Comparison of ENCODE assay signal across 8 mouse cellular contexts in genomic region chr15:81514111-81514971, GRCm38 (mm10). TPM values are rescaled to one million over a fixed set of nuclear protein-coding genes. Genes with fewer than 3 reads are reported as not detected.
DNase-seq lines count a peak whose midpoint lies in the region; ATAC-seq and TF ChIP-seq lines count a peak whose summit lies in the region.

No protein-coding gene starts in this region.

- TF ChIP-seq CTCF in MEL (IDR thresholded peaks at IDR 0.05 in 2 of 3, conservative IDR thresholded peaks at IDR 0.05 in 1 of 3; ENCODE audit: control insufficient read depth in 1 of 3, insufficient read depth in 1 of 3, low read depth in 2 of 3, low read length in 3 of 3, poor library complexity in 1 of 3, severe bottlenecking in 1 of 3), result peak; percentile 64 to 78 (median 74)
- peak; percentile 88 for TF ChIP-seq CTCF in lung, postnatal 0 days (IDR thresholded peaks at IDR 0.05)

- no peaks in the 10 kb centered on the region for H3K27me3 ChIP-seq in MEL (ENCODE audit: control insufficient read depth in 1 of 2, insufficient read depth in 2 of 2, low read length in 2 of 2)
- H3K27me3 ChIP-seq in hindbrain, embryonic 10.5 days (ENCODE audit: insufficient read depth, poor library complexity, severe bottlenecking), result no peaks in the 10 kb centered on the region
- no peaks in the 10 kb centered on the region for H3K27me3 ChIP-seq in lung, postnatal 0 days (replicated peaks; ENCODE audit: insufficient read depth, low read length)

- peaks cover 10 to 15% of the 10 kb centered on the region in 2 experiments; a peak in 3 of 4 replicates for H3K4me1 ChIP-seq in MEL (ENCODE audit: control insufficient read depth in 1 of 2, insufficient read depth in 2 of 2, low read length in 2 of 2)
- H3K4me1 ChIP-seq in hindbrain, embryonic 10.5 days (replicated peaks), result peaks cover 20% of the 10 kb centered on the region
- peaks cover 5% of the 10 kb centered on the region; the same call in 1 of the 2 replicates for H3K4me1 ChIP-seq in lung, postnatal 0 days (ENCODE audit: insufficient read depth, low read depth, low read length)

- ATAC-seq in frontal cortex, adult (ENCODE audit: low TSS enrichment), result peak; percentile 57; the same call in 1 of the 2 replicates
- ATAC-seq in lung, postnatal 0 days, result peak; percentile 96

- peak; percentile 18 to 22; a peak in 2 of 4 replicates for TF ChIP-seq EP300 in MEL (IDR thresholded peaks at IDR 0.05; ENCODE audit: low read depth in 1 of 2, low read length in 2 of 2)
- peak; percentile 78 for TF ChIP-seq EP300 in lung, postnatal 0 days (IDR thresholded peaks at IDR 0.05)

- H3K9me3 ChIP-seq in MEL (replicated peaks; ENCODE audit: insufficient read depth, low read length), result no peaks in the 10 kb centered on the region
- H3K9me3 ChIP-seq in hindbrain, embryonic 10.5 days, result no peaks in the 10 kb centered on the region
- H3K9me3 ChIP-seq in lung, postnatal 0 days (ENCODE audit: low read length), result no peaks in the 10 kb centered on the region

- H3K9ac ChIP-seq in MEL (ENCODE audit: control insufficient read depth, low read depth, low read length, poor library complexity, severe bottlenecking), result peak overlapping the region; percentile 58
- H3K9ac ChIP-seq in lung, postnatal 0 days (replicated peaks; ENCODE audit: low read depth), result no peak overlapping the region

- peak overlapping the region; percentile 43 for H3K4me2 ChIP-seq in lung, postnatal 0 days (replicated peaks; ENCODE audit: low read depth, low read length)

- no peaks in the 10 kb centered on the region for H3K79me2 ChIP-seq in MEL (ENCODE audit: control insufficient read depth, insufficient read depth, low read length, poor library complexity)

- peak overlapping the region; percentile 46 for H3K27ac ChIP-seq in MEL (ENCODE audit: control insufficient read depth, low read depth, low read length)
- peak overlapping the region; percentile 72 for H3K27ac ChIP-seq in hindbrain, embryonic 10.5 days
- H3K27ac ChIP-seq in lung, postnatal 0 days (ENCODE audit: low read length), result peak overlapping the region; percentile 60

- 9% methylated on average over 18 of the region's 18 CpGs for WGBS in hindbrain, embryonic 10.5 days
- WGBS in lung, postnatal 0 days, result 8% methylated on average over 18 of the region's 18 CpGs

- TF ChIP-seq POLR2A in MEL (IDR thresholded peaks at IDR 0.05; ENCODE audit: control insufficient read depth in 1 of 2, insufficient read depth in 1 of 2, low read depth in 1 of 2, low read length in 2 of 2, poor library complexity in 1 of 2), result peak; percentile 38 to 42; a peak in 3 of 4 replicates

- peak overlapping the region; percentile 45 to 68 for H3K4me3 ChIP-seq in MEL (ENCODE audit: control insufficient read depth in 1 of 2, insufficient read depth in 1 of 2, low read depth in 2 of 2, low read length in 2 of 2)
- H3K4me3 ChIP-seq in hindbrain, embryonic 10.5 days, result peak overlapping the region; percentile 42
- H3K4me3 ChIP-seq in lung, postnatal 0 days (ENCODE audit: low read depth, low read length), result no peak overlapping the region

- no peak; the same call in 1 of the 2 replicates for TF ChIP-seq RAD21 in MEL (IDR thresholded peaks at IDR 0.05; ENCODE audit: low read depth, low read length)

- DNase-seq in MEL (ENCODE audit: low read depth, low spot score), result peak; percentile 87
- DNase-seq in cerebellum, adult 9-10 months, result peak; percentile 63
- DNase-seq in hindbrain, embryonic 10.5 days (ENCODE audit: low spot score), result peak; percentile 81
- DNase-seq in layer of hippocampus, adult 9-11 months, result peak; percentile 85
- DNase-seq in lung, postnatal 0 days (ENCODE audit: low spot score), result peak; percentile 97
- DNase-seq in ovary, postnatal 10 days (ENCODE audit: low spot score), result peak; percentile 57
- DNase-seq in thymus, postnatal 14 days, result peak; percentile 91

- peaks cover 0 to 4% of the 10 kb centered on the region in 2 experiments; a peak in 2 of 4 replicates for H3K36me3 ChIP-seq in MEL (ENCODE audit: control insufficient read depth in 1 of 2, insufficient read depth in 2 of 2, low read length in 2 of 2)
- H3K36me3 ChIP-seq in hindbrain, embryonic 10.5 days, result no peaks in the 10 kb centered on the region
- no peaks in the 10 kb centered on the region for H3K36me3 ChIP-seq in lung, postnatal 0 days (ENCODE audit: insufficient read depth, low read length)

TF ChIP-seq in MEL, 35 proteins besides CTCF, POLR2A, EP300 and RAD21:
- TF ChIP-seq USF2 (IDR thresholded peaks at IDR 0.05; ENCODE audit: borderline replicate concordance in 1 of 2, insufficient read depth in 1 of 2, low read depth in 1 of 2, low read length in 2 of 2) (no peak), MAFK (IDR thresholded peaks at IDR 0.05; ENCODE audit: borderline replicate concordance, low read depth, low read length) (peak; percentile 92), HCFC1 (IDR thresholded peaks at IDR 0.05; ENCODE audit: low read depth, low read length) (peak; percentile 57), POLR2AphosphoS2 (IDR thresholded peaks at IDR 0.05; ENCODE audit: low read length) (peak; percentile 38; the same call in 1 of the 2 replicates), E2F4 (IDR thresholded peaks at IDR 0.05; ENCODE audit: borderline replicate concordance, low read depth, low read length) (no peak), ZMIZ1 (IDR thresholded peaks at IDR 0.05; ENCODE audit: low read depth, low read length) (peak; percentile 76), GATA1 (IDR thresholded peaks at IDR 0.05; ENCODE audit: low read depth, low read length) (no peak), MXI1 (IDR thresholded peaks at IDR 0.05; ENCODE audit: low read depth, low read length) (peak; percentile 27; the same call in 1 of the 2 replicates), UBTF (IDR thresholded peaks at IDR 0.05; ENCODE audit: borderline replicate concordance, insufficient read depth, low read depth, low read length) (no peak), MAX (IDR thresholded peaks at IDR 0.05; ENCODE audit: low read length) (0 out of 2 replicates have a peak, but pooled peaks have one; percentile 40), NELFE (IDR thresholded peaks at IDR 0.05; ENCODE audit: low read depth, low read length) (peak; percentile 58), MAZ (IDR thresholded peaks at IDR 0.05; ENCODE audit: low read depth, low read length) (peak; percentile 58; the same call in 1 of the 2 replicates), CHD2 (IDR thresholded peaks at IDR 0.05; ENCODE audit: low read length) (0 out of 2 replicates have a peak, but pooled peaks have one; percentile 8), ELF1 (IDR thresholded peaks at IDR 0.05; ENCODE audit: low read depth, low read length) (0 out of 2 replicates have a peak, but pooled peaks have one; percentile 9), TBP (IDR thresholded peaks at IDR 0.05; ENCODE audit: low read depth, low read length) (no peak), RCOR1 (IDR thresholded peaks at IDR 0.05; ENCODE audit: low read depth, low read length) (0 out of 2 replicates have a peak, but pooled peaks have one; percentile 23), SMC3 (IDR thresholded peaks at IDR 0.05; ENCODE audit: low read depth, low read length) (peak; percentile 10; the same call in 1 of the 2 replicates), MYB (IDR thresholded peaks at IDR 0.05; ENCODE audit: low read depth, low read length) (no peak), POLR2AphosphoS5 (IDR thresholded peaks at IDR 0.05; ENCODE audit: borderline replicate concordance, low read depth, low read length) (no peak), SIN3A (IDR thresholded peaks at IDR 0.05; ENCODE audit: low read length) (peak; percentile 70), TCF12 (IDR thresholded peaks at IDR 0.05; ENCODE audit: low read depth, low read length) (peak; percentile 49), ZC3H11A (IDR thresholded peaks at IDR 0.05; ENCODE audit: low read depth, low read length) (no peak), ZKSCAN1 (IDR thresholded peaks at IDR 0.05; ENCODE audit: low read depth, low read length) (no peak), ETS1 (IDR thresholded peaks at IDR 0.05; ENCODE audit: low read depth, low read length) (0 out of 2 replicates have a peak, but pooled peaks have one; percentile 27), CHD1 (IDR thresholded peaks at IDR 0.05; ENCODE audit: low read depth, low read length) (peak; percentile 86), JUND (IDR thresholded peaks at IDR 0.05; ENCODE audit: low read depth, low read length) (no peak), TAL1 (IDR thresholded peaks at IDR 0.05; ENCODE audit: low read length) (no peak), KAT2A (conservative IDR thresholded peaks at IDR 0.05; ENCODE audit: low read depth, low read length) (no peak), MEF2A (IDR thresholded peaks at IDR 0.05; ENCODE audit: extremely low read depth, insufficient replicate concordance, low read depth, low read length, poor library complexity, severe bottlenecking) (no peak), GABPA (IDR thresholded peaks at IDR 0.05; ENCODE audit: low read depth, low read length) (no peak), NRF1 (IDR thresholded peaks at IDR 0.05; ENCODE audit: insufficient read depth, low read depth, low read length, poor library complexity, severe bottlenecking) (0 out of 2 replicates have a peak, but pooled peaks have one; percentile 23), USF1 (IDR thresholded peaks at IDR 0.05; ENCODE audit: low read depth, low read length) (no peak), BHLHE40 (IDR thresholded peaks at IDR 0.05; ENCODE audit: borderline replicate concordance, low read depth, low read length) (0 out of 2 replicates have a peak, but pooled peaks have one; percentile 1), MYC (IDR thresholded peaks at IDR 0.05; ENCODE audit: low read depth, low read length) (0 out of 2 replicates have a peak, but pooled peaks have one; percentile 14), ZNF384 (IDR thresholded peaks at IDR 0.05; ENCODE audit: low read depth, low read length) (no peak)
TF ChIP-seq in MEL: peak in this region for 19.

RNA-seq across cellular contexts. Expression of gene Rbx1, which starts 48.2 kb away (rescaled TPM):
- total RNA-seq in MEL (2012; rRNA removed), result 307 and 316 TPM in 2 replicates
- polyA plus RNA-seq in MEL (2012; ENCODE audit: insufficient read depth in 1 of 2, insufficient read length in 2 of 2, low read depth in 1 of 2, low replicate concordance in 2 of 2, missing spikeins in 1 of 2), result 100 to 1,000 TPM; 228 to 778 TPM
- 622 and 639 TPM in 2 replicates for polyA plus RNA-seq in hindbrain, embryonic 10.5 days (2016; fragmentation: Nextera tagmentation; extraction: Ambion mirVana)
- 419 and 465 TPM in 2 replicates for polyA plus RNA-seq in lung, postnatal 0 days (2015; fragmentation: Nextera tagmentation; extraction: Ambion mirVana)
